Mouse (Mus musculus): ENCODE data around the gene Chid1.

Chid1 gene

DNA sequence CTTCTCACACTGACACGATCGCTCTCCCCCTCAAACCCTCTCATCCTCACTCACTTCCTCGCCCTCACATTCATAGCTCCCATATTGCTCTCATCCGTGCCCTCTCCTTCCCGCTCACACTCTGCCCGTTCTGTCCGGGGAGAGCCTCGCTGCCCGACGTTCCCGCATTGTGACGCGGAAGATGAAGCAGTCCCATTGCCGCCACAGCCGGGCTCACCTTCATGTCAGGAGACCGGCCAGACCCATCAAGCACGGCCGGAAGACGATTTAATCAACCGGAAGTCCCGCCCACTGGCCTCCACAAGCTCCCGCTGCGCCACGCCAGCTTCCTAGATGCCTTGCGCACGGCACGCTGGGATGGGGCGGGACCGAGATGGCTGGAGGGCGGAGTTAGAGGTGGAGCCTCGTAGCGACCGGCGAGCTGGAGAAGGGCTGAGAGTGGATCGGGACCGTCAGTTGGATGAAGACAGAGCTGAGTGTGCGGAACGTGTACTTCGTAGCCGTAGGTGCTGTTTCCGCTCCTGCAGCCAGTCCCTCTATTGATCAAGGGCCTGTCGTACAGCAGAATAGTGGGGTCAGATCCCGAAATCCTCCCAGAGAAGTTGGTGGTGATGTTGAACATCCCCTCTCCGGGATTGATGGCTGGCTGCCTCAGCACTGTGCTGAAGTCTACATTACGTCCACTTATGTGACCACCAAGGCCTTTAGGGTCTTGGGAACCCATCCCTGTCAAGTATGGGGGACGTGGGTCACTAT lies at the start of gene Chid1:
Chid1 (minus strand) TSS at position 302 of the 756 bp plus-strand sequence.
- peak; percentile 98 for DNase-seq (ENCODE audit: low read depth, low spot score)

DNA sequence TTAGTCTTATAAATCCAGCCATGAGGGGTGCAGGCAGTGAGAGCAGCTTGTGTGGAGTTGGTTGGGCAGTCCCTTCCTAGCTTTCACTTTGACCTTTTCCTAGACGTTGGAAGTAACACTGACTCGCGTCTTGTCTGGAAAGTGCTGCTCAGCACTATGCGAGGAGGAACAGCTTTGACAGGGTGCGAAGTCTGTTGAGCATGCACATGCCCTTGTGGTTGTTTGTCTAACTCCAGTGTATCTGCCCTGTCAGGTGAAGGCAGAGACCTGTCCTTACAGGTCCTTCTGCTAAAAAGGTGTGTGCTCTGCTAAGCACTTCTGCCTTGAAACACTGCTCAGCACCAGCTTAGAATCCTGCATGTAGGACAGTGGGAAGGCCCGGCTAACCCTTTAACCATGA lies 49.2 kb upstream of the Chid1 start:
- no peak for DNase-seq (ENCODE audit: low read depth, low spot score)

GRCm38 (mm10) chr7:141585881-141586280 lies 46.2 kb upstream of the Chid1 start:
- DNase-seq (ENCODE audit: low read depth, low spot score), result no peak

DNA sequence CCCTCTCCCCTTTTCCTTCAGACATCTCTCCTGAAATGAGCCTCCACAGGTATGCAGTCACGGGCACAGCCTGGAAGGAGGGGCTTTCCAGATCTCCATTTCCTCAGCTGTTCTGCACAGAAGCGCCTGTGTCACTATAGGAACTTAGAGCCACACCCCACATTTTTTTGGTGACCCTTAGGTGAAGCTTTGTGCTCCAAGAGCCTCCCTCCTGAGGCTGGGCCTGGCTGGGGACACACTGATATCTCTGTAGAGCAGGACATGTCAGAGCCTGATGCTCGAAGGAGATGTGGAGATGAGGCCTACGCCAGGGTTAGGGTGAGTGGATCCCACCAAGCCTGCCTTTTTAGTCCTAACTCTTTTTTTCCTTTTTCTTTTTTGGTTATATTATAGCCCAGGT lies 45.6 kb upstream of the Chid1 start:
- peak; percentile 26 for DNase-seq (ENCODE audit: low read depth, low spot score)

DNA sequence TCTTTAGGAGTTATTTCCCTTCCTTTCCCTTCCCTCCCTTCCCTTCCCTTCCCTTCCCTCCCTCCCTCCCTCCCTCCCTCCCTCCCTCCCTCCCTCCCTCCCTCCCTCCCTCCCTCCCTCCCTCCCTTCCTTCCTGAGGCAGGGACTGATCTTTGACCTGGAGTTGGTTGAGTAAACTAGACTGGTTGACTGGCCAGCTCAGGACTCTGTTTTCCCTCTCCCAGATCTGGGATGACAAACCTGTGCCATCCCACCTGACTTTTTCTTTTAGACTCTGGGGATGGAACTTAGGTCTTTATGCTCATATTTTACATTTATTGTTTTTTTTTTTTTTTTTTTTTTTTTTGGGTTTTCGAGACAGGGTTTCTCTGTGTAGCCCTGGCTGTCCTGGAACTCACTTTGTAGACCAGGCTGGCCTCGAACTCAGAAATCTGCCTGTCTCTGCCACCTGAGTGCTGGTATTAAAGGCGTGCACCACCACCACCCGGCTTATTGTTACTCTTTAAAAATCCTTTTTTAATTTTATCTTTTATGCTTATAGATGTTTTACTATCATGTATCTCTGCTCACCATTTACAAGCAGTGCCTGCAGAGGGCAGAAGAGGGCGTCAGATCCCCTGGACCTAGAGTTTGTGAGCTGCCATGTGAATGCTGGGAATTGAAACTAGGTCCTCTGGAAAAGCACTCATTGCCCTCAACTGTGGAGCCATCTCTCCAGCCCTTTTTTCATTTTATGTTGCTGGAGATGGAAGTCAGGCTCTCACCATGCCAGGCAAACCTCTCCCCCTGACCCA lies 44.6 kb upstream of the Chid1 start:
- peak; percentile 29 for DNase-seq (ENCODE audit: low read depth, low spot score)

DNA sequence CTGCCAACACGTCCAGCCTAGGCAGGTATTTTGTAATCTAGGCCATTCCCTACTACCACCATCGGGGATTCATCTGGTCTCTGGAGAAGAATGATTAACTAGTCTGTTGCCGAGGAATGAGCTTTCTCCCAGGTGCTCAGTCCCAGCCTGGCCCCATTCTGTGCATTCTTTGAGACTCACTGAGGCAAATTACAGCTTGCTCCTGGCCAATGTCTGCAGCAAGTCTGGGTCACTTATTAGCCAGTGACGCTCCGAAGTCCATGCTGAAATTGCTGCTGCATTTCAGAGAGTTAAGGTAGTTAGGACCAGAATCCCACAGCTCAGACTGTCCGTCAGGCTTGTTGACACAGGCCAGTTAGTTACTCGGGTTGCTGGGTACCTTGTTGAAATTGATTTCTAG lies 41.7 kb upstream of the Chid1 start:
- DNase-seq (ENCODE audit: low read depth, low spot score), result no peak

DNA sequence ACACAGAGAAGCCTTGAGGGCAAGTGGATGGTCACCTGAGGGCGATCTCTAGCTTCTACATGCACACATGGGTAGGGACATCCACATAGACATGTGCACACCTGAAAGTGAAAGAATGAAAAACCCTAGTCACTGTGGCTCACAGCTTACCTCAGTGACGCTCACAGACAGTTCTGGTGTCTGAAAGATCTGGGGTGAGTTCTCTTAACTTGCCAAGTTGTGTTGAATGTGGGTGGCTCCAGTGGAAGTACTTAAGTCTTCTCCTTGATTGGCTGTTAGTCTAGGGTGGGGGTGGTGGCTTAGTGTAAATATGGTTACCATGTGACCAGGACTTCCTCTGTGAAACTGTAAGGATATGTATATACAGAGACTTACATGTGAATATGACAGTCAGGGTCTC lies 39.3 kb upstream of the Chid1 start:
- DNase-seq (ENCODE audit: low read depth, low spot score), result no peak

- DNase-seq (ENCODE audit: low read depth, low spot score), result no peak
Observed at GRCm38 (mm10) chr7:141578511-141578910, 38.9 kb upstream of the Chid1 start.

- no peak for DNase-seq (ENCODE audit: low read depth, low spot score)
Observed at GRCm38 (mm10) chr7:141577801-141578200, 38.1 kb upstream of the Chid1 start.

GRCm38 (mm10) chr7:141575481-141575880 lies 35.8 kb upstream of the Chid1 start:
- DNase-seq (ENCODE audit: low read depth, low spot score), result no peak

DNA sequence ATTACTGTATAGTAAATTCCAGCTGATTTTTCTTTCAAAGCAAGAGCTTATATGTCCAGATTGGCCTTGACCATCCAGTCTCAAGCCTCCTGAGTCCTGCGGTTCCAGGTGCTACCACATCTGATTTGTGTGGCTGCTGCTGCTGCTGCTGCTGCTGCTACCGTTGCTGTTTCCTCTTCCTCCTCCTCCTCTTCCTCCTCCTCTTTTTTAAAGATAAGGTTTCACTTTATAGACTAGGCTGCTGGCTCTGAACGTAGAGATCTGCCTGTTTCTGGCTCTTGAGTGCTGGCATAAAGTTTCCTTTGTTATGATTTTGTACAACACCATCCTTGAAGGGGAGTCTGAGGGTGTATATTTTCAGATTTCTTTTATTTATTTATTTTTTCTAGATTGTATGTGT lies 34.4 kb upstream of the Chid1 start:
- DNase-seq (ENCODE audit: low read depth, low spot score), result no peak

- DNase-seq (ENCODE audit: low read depth, low spot score), result peak; percentile 38
Observed at GRCm38 (mm10) chr7:141570625-141571295, 31.1 kb upstream of the Chid1 start.

DNA sequence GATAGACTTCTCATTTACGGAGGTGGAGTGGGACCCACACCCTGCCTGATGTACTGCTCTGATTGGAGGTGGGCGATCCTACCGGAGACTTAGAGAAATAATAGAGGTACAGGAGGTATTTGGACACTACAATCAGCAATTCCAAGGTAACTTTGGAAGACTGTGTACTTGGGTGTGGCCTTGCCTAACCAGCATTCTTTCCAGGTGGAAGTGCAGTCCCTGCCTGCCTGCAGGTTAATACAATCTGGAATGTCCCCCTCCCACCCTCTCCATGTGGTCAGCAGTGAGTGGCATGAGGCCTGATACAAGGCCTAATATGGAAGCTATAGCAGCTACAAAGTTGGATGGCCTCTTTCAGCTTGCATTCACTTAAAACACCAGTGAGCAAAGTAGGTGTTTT lies 30.3 kb upstream of the Chid1 start:
- DNase-seq (ENCODE audit: low read depth, low spot score), result peak; percentile 63

GRCm38 (mm10) chr7:141569283-141569803 lies 29.7 kb upstream of the Chid1 start:
- DNase-seq (ENCODE audit: low read depth, low spot score), result no peak

DNA sequence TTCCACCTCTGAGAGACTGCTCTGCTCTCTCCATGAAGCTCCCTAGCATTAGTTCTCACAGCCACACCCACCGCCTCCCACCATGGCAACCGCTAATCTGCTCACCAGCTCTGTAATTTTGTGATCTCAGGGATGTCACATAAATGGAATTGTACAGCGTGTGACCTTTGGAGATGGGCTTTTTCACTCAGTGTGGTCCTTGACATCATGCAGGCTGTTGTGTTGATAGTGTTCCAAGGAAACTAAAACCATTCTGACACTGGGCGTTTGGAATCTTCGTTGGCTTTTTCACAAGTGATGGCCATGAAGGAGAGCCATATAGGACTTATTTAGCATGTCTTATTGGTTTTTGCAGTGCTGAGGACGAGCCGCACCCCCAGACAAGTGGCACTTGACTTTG lies 26.9 kb upstream of the Chid1 start:
- no peak for DNase-seq (ENCODE audit: low read depth, low spot score)

- DNase-seq (ENCODE audit: low read depth, low spot score), result no peak
Observed at GRCm38 (mm10) chr7:141564561-141564960, 24.9 kb upstream of the Chid1 start.

DNA sequence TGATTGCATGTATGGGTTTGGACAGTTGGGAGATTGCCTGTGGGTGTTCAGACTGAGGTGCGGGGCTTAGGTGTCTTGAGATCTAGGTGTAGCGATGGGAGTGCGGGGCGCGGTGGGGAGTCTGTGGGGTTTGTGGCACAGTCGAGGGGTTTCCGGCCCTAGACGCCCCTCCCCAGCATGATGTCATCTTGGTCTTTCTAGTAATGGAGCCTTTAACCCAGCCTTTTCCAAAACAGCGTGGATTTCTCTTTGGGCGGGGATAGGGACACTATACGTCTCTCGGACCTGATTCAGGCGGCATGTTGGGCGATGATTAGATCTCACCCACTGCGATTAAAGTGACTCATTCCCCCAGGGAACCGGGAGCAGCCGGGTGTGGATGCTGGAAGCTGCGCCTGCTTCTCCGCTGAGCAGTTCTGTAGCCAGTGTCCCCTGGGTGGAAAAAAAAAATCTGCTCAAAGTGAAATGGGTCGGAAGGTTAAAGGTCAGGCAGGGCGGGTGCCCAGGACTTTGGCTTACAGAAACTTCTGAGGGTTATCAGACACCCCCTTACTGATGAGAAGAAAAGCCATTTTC lies 23.3 kb upstream of the Chid1 start:
- DNase-seq (ENCODE audit: low read depth, low spot score), result peak; percentile 51

- no peak for DNase-seq (ENCODE audit: low read depth, low spot score)
Observed at GRCm38 (mm10) chr7:141562421-141562851, 22.8 kb upstream of the Chid1 start.

- peak; percentile 96 for DNase-seq (ENCODE audit: low read depth, low spot score)
Observed at GRCm38 (mm10) chr7:141561682-141562391, 22.2 kb upstream of the Chid1 start, which contains the start of gene Ap2a2. TSS of gene Ap2a2 (plus strand) at chr7:141562173.

GRCm38 (mm10) chr7:141560471-141560870 lies 20.8 kb upstream of the Chid1 start:
- DNase-seq (ENCODE audit: low read depth, low spot score), result no peak

- no peak for DNase-seq (ENCODE audit: low read depth, low spot score)
Observed at GRCm38 (mm10) chr7:141559726-141560325, 20.2 kb upstream of the Chid1 start.
